Mouse (Mus musculus) lung, adult 2 months (tissue): ENCODE data around the gene Gm10643.
A peak's percentile ranks its signal among the peaks of the same experiment; 100 is the strongest.

Experiments used
- CTCF ChIP-seq: fragments of 200-500 bp; IDR thresholded peaks from 2 replicates; pipeline ENCODE4 v1.5.1; 2011; ENCODE audit warnings: mild to moderate bottlenecking, low read length, control low read depth; ENCODE audit not compliant: insufficient read depth
- POLR2A ChIP-seq: fragments of 200-500 bp; IDR thresholded peaks from 2 replicates; pipeline ENCODE4 v1.6.1; 2011; ENCODE audit warnings: low read depth, mild to moderate bottlenecking, control low read depth, low read length, borderline replicate concordance; ENCODE audit errors: extremely low read depth

GRCm38 (mm10) chr8:84067047-84067573 lies 2.2 kb upstream of the Gm10643 start:
- peak; percentile 91; the same call in 1 of the 2 replicates for TF ChIP-seq POLR2A
- no peak for TF ChIP-seq CTCF
